Mouse (Mus musculus) liver, embryonic 11.5 days (tissue): ENCODE results near the gene Hjurp. TPM values are rescaled to one million over a fixed set of nuclear protein-coding genes. Genes with fewer than 3 reads are reported as not detected.

ENCODE experiments used
- ATAC-seq: fragments of 200-750 bp; cut with Nextera tagmentation; replicated peaks from 2 replicates; pipeline ENCODE4 v1.8.0; 2017; ENCODE audit warnings: moderate number of reproducible peaks, mild to moderate bottlenecking, moderate TSS enrichment, moderate library complexity; ENCODE audit not compliant: low FRiP score
- DNase-seq: peaks from one replicate; pipeline ENCODE4 v3.0.0-alpha.2; 2017; ENCODE audit warnings: low spot score
- H3K27ac ChIP-seq: fragments of 300-500 bp; sonication (generic); 2 replicates; pipeline ENCODE4 v1.5.1; 2014; ENCODE audit warnings: mild to moderate bottlenecking, low read depth, low read length, control low read depth
- H3K27me3 ChIP-seq: fragments of 300-500 bp; sonication (generic); replicated peaks from 2 replicates; pipeline ENCODE4 v1.6.1; 2014; ENCODE audit warnings: low read length, mixed read lengths; ENCODE audit not compliant: control insufficient read depth, insufficient read depth
- H3K36me3 ChIP-seq: fragments of 300-500 bp; sonication (generic); 2 replicates; pipeline ENCODE4 v1.6.1; 2014; ENCODE audit warnings: mild to moderate bottlenecking, low read length, moderate library complexity, mixed read lengths; ENCODE audit not compliant: control insufficient read depth, insufficient read depth
- H3K4me1 ChIP-seq: fragments of 300-500 bp; sonication (generic); replicated peaks from 2 replicates; pipeline ENCODE4 v1.6.1; 2014; ENCODE audit warnings: low read length, mixed read lengths; ENCODE audit not compliant: control insufficient read depth, insufficient read depth
- H3K4me2 ChIP-seq: fragments of 300-500 bp; sonication (generic); 2 replicates; pipeline ENCODE4 v1.6.1; 2014; ENCODE audit warnings: mild to moderate bottlenecking, control low read depth, moderate library complexity
- H3K4me3 ChIP-seq: fragments of 300-500 bp; sonication (generic); 2 replicates; pipeline ENCODE4 v1.5.1; 2014; ENCODE audit warnings: low read depth, low read length, control low read depth
- H3K9ac ChIP-seq: fragments of 300-500 bp; sonication (generic); 2 replicates; pipeline ENCODE4 v1.6.1; 2014; ENCODE audit warnings: low read depth, low read length, control low read depth
- H3K9me3 ChIP-seq: fragments of 300-500 bp; sonication (generic); 2 replicates; pipeline ENCODE4 v1.6.1; 2016; ENCODE audit warnings: low read length, inconsistent platforms, mixed read lengths; ENCODE audit not compliant: control insufficient read depth
- WGBS: fragments of 180-500 bp; shearing (Covaris S2); extraction: QIAGEN DNeasy Blood & Tissue Kit; methylation state at CpG from one replicate; pipeline ENCODE4 v1.1.7; 2014; 5-methylcytosine and 5-hydroxymethylcytosine counted together
- polyA plus RNA-seq: library from polyadenylated mRNA; unstranded; fragments of >200 nt; fragmentation: Nextera tagmentation; extraction: Ambion mirVana; gene quantifications from 2 replicates; pipeline ENCODE4 v1.2.1, GENCODE M21; 2014

Gene Hjurp
- polyA plus RNA-seq, 1 experiment from 2014 or later: 168 TPM

DNA sequence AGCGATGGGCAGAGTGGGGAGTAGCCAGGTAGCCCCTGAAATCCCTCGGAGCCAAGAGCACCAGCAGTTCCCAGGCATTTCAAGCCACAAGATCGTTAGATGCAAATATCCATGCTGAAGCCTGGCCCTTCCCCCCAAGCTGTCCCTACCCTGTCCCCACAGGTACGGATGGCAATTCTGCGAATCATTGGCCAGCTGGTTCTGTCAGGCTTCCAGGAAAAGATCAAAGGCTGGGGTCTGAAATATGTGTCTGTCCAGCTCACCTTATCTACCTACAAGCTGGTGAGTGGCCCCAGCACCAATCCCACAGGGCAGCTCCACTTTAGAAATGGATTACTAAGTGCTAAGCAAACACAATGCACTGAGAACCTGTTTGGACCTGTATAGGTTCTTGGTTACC is 40.1 kb downstream of the Hjurp start:
- no peak overlapping the region for H3K9ac ChIP-seq
- no peaks in the 10 kb centered on the region for H3K36me3 ChIP-seq
- no peak overlapping the region for H3K27ac ChIP-seq
- ATAC-seq (no peak), DNase-seq (no peak)
- H3K4me3 ChIP-seq: no peak overlapping the region
- no peak overlapping the region for H3K4me2 ChIP-seq
- H3K9me3 ChIP-seq: peaks cover 84% of the 10 kb centered on the region
- H3K27me3 ChIP-seq: no peaks in the 10 kb centered on the region
- 68% methylated on average over 5 of the region's 5 CpGs for WGBS
- H3K4me1 ChIP-seq: no peaks in the 10 kb centered on the region

DNA sequence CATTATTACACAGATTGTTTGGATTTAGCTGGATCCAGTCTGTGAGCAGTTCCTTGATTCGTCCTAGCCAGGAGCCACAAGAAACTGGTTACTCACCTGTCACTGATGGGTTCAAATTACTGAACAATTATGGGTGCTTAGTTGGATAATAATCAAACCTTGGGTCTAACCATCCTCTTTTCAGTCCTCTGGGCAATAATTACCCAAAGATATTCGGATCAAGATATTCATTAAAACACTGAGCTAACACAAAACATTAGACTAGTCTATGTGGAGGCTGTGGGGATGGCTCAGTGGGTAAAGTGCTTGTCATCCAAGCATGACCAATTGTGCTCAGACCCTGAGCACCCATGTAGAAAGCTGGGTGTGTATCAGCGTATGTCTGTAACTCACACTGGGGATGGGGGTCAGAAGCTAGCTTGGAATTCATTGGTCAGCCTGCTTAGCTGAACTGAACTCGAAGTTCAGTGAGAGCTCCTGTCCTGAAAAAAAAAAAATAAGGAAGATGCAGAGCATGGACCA is 41.5 kb downstream of the Hjurp start:
- no peak for ATAC-seq
- H3K4me3 ChIP-seq: no peak overlapping the region
- no peaks in the 10 kb centered on the region for H3K36me3 ChIP-seq
- peaks cover 93% of the 10 kb centered on the region for H3K9me3 ChIP-seq
- H3K4me1 ChIP-seq: no peaks in the 10 kb centered on the region
- no peak overlapping the region for H3K4me2 ChIP-seq
- no peak overlapping the region for H3K27ac ChIP-seq
- H3K27me3 ChIP-seq: no peaks in the 10 kb centered on the region
- no peak for DNase-seq
- H3K9ac ChIP-seq: no peak overlapping the region
- 57% methylated on average over 4 of the region's 4 CpGs for WGBS

DNA sequence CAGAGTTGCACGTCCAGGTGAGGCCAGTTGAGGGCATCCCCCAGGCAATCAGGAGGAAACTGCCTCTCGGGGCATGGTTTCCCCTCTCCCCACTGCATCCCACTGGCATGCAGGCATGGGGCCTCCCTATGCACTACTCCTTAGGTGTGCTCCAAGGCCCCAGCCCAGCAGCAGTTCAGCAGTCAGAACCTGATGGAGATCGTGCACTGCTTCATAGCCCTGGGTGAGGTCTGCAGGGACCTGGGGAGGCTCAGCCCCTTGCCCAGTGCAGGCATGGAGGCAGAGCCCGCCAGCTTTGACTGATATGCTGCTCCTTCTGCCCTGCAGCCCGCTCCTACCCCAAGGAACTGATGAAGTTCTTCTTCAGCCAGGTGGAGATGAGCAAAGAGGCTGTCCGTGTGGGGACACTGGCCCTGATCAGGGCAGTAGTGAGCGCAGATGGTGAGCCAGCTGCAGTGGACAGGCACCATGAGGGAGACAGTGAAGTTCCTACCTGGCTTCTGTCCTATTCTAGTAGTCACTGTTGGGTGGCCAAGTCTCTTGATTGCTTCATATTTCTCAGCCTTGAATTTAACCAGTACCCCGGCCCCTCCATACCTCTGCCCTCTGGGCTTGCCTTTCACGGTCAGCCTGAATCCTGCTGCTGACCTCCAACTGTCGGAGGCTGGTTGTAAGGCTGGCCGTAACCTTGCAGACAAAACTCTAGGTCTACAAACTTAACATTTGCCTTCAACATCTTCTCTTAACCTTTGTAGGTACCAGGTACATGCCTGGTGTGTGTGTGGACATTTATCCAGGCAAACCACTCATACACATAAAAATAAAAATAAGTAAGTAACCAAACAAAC is 42.2 kb downstream of the Hjurp start:
- WGBS: 56% methylated on average over 11 of the region's 11 CpGs
- no peak for DNase-seq
- no peak overlapping the region for H3K4me3 ChIP-seq
- ATAC-seq: no peak
- H3K4me2 ChIP-seq: no peak overlapping the region
- H3K4me1 ChIP-seq: no peaks in the 10 kb centered on the region
- H3K9me3 ChIP-seq: peaks cover 93% of the 10 kb centered on the region
- no peaks in the 10 kb centered on the region for H3K36me3 ChIP-seq
- no peak overlapping the region for H3K27ac ChIP-seq
- no peaks in the 10 kb centered on the region for H3K27me3 ChIP-seq
- H3K9ac ChIP-seq: no peak overlapping the region

DNA sequence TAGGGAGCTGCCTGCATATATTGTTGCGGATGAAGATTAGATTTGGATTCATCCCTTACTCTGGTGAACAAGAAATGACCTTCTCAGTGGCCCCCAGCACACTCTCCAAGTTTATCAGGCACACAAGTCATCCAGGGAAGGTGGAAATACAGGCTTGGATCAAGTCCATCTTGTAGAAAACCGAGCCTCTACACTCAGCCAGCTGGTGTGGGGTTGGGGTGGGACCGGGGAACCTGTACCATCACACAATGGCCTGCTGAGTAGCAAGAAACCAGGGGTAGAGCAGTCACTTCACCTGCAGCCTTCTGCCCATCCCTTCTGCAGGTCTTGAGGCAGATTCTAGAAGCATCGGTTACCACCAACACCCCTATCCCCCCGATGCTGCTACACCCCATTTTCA is 42.8 kb downstream of the Hjurp start:
- 39% methylated on average over 5 of the region's 5 CpGs for WGBS
- DNase-seq (no peak), ATAC-seq (no peak)
- no peak overlapping the region for H3K9ac ChIP-seq
- H3K4me1 ChIP-seq: no peaks in the 10 kb centered on the region
- H3K27me3 ChIP-seq: no peaks in the 10 kb centered on the region
- peaks cover 94% of the 10 kb centered on the region for H3K9me3 ChIP-seq
- H3K4me3 ChIP-seq: no peak overlapping the region
- no peak overlapping the region for H3K27ac ChIP-seq
- no peak overlapping the region for H3K4me2 ChIP-seq
- H3K36me3 ChIP-seq: no peaks in the 10 kb centered on the region

DNA sequence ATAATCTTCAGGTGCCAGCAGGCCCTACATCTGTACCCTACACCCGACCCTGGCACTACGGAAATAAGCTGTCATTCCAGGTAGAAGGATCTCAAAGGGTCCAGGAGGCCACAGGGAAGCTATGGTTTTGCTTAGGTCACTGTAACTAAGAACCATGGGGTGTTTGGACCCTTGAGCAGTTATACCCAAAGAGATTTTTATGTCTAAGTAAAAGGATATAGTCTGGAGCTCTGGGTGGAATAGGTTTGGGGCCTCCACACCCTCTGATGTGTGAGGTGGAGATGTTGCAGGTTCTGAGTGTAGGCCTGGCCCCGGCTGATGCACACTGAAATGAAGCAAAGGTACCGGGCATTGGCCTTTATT is 43.2 kb downstream of the Hjurp start:
- H3K4me3 ChIP-seq: no peak overlapping the region
- ATAC-seq: no peak
- no peaks in the 10 kb centered on the region for H3K4me1 ChIP-seq
- H3K27ac ChIP-seq: no peak overlapping the region
- no peaks in the 10 kb centered on the region for H3K27me3 ChIP-seq
- no peak for DNase-seq
- H3K9ac ChIP-seq: no peak overlapping the region
- no peak overlapping the region for H3K4me2 ChIP-seq
- peaks cover 94% of the 10 kb centered on the region for H3K9me3 ChIP-seq
- WGBS: 60% methylated on average over 4 of the region's 4 CpGs
- no peaks in the 10 kb centered on the region for H3K36me3 ChIP-seq

DNA sequence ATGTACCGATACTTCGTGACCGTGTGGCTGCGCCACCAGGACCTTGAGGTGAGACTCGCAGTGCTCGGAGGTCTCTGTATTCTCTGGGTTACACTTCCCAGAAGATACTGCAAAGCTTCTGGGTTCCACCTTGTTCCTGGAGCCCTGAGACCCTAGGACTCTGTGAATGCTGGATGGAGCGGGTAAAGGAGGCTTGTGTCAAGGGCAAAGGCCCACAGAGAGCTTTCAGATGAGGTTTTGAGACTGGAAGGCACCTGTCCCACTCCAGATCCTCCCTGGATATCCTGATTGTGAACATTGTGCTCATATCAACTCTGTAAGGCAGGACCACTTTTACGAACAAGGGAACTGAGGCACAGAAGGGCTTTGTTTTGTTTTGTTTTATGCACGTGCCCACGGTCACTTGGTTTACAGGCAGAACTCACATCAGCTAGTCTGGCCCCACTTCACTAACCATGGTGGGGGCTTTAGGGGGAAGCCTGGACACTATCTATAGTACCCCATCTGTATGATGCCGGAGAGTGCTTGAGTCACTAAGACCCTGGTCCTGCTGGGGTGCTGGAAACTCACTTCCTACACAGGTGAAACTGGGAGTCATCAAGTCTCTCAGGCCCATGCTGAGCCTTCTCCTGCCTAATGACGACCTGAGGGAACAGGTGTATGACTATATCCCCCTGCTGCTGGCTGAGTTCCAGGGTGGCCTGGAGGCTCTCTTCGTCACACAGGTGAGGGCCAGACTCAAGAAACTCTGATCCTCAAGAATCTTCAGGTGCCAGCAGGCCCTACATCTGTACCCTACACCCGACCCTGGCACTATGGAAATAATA is 43.8 kb downstream of the Hjurp start:
- DNase-seq: no peak
- H3K9me3 ChIP-seq: peaks cover 94% of the 10 kb centered on the region
- no peak for ATAC-seq
- no peak overlapping the region for H3K4me3 ChIP-seq
- no peak overlapping the region for H3K27ac ChIP-seq
- WGBS: 65% methylated on average over 14 of the region's 14 CpGs
- no peak overlapping the region for H3K9ac ChIP-seq
- H3K4me1 ChIP-seq: no peaks in the 10 kb centered on the region
- H3K36me3 ChIP-seq: no peaks in the 10 kb centered on the region
- no peaks in the 10 kb centered on the region for H3K27me3 ChIP-seq
- H3K4me2 ChIP-seq: no peak overlapping the region

DNA sequence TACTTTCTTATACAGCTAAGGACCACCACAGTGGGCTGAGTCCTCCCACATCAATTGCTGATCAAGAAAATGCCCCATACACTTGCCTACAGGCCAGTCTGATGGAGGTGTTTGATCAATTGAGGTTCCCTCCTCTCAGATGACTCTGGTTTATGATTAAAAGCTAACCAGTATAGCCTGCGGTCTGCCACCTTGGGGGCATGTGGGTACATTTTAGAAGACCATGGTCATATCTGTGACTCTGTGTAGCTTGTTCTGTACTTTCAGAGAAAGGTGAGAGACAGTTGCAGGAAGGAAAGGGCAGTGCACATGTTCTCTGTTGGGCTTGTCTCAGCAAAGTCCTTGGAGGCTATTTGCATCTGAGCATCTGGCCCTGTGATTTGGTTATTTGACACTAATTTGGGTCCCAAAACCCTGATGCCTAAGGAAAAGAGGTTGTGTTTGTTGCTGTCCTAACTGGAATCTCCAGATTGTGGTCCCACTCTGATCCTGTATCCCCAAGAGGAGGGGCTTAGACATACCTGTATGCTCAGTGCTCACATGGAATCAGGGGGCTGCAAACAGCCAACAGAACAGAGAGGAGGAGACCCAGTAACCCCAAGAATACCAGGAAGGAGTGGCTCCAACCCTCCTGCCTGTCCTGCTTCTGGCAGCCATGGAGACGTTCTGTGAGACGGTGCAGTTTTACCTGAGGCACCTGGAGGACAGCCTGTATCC is 44.6 kb downstream of the Hjurp start:
- 48% methylated on average over 3 of the region's 3 CpGs for WGBS
- DNase-seq (no peak), ATAC-seq (no peak)
- Histone ChIP-seq H3K27ac (no peak overlapping the region), H3K4me2 (no peak overlapping the region), H3K9me3 (peaks cover 94% of the 10 kb centered on the region), H3K27me3 (no peaks in the 10 kb centered on the region), H3K36me3 (no peaks in the 10 kb centered on the region), H3K9ac (no peak overlapping the region), H3K4me3 (no peak overlapping the region), H3K4me1 (no peaks in the 10 kb centered on the region)

DNA sequence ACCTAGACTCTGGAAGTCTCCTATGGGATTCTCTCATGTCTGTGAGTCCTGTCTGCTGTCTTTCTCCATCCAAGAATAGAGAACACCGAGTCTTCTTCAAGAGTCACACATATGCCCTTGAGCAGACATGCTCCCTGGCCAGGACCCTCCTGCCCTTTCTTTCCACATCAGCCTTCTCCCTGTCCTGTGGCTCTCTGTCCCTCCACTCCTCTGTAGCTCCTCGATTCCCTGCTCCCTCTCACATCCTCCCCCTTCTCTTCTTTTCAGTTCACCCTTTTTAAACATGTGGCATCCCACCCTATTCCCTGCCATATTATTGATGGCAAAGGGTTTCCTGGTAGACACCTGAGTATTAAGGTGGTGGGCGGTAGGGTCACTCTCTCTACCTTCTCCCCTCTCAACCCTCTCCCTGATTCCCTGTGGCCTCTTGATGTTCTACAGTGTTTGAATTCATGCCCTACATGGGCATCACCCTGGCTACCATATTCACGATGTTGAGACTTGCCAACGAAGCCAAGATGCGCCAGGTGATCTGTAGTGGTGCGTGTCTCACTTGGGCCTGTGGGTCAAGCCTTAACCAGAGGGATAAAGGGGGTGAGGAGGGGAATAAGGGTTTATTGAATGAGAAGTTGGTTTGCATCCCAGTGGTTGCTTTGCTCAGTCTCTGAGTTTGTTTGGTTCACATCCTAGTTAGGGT is 45.5 kb downstream of the Hjurp start:
- ATAC-seq: no peak
- 61% methylated on average over 7 of the region's 7 CpGs for WGBS
- peaks cover 92% of the 10 kb centered on the region for H3K9me3 ChIP-seq

More for the DNA sequence above, 45.5 kb downstream of the Hjurp start:
- H3K36me3 ChIP-seq: no peaks in the 10 kb centered on the region
- no peak overlapping the region for H3K9ac ChIP-seq
- no peaks in the 10 kb centered on the region for H3K27me3 ChIP-seq
- H3K4me1 ChIP-seq: no peaks in the 10 kb centered on the region
- DNase-seq: no peak
- no peak overlapping the region for H3K4me2 ChIP-seq
- H3K4me3 ChIP-seq: no peak overlapping the region
- H3K27ac ChIP-seq: no peak overlapping the region
